Mouse (Mus musculus) myocyte (in vitro differentiated cells): ENCODE measurements at regions not wholly inside any gene's neighbourhood (a gene's known extent, or its start where the extent isn't known, plus 50 kb on each side); places are given as distances from the start of the nearest gene placed in this dataset.

Source experiments
- H3K27me3 ChIP-seq: one replicate; pipeline ENCODE4 v1.6.1; 2011; ENCODE audit not compliant: control insufficient read depth, insufficient read depth, insufficient read length
- H3K36me3 ChIP-seq: one replicate; pipeline ENCODE4 v1.6.1; 2011; ENCODE audit not compliant: control insufficient read depth, insufficient read depth
- H3K4me2 ChIP-seq: one replicate; pipeline ENCODE4 v1.6.1; 2011; ENCODE audit warnings: low read depth, control low read depth
- H3K4me3 ChIP-seq: one replicate; pipeline ENCODE4 v1.5.1; 2011; ENCODE audit warnings: mild to moderate bottlenecking, control low read depth, moderate library complexity
- H3K79me2 ChIP-seq: one replicate; pipeline ENCODE4 v1.6.1; 2011; ENCODE audit not compliant: control insufficient read depth, insufficient read depth
- H3ac ChIP-seq: one replicate; pipeline ENCODE4 v1.6.1; 2011; ENCODE audit not compliant: control insufficient read depth, insufficient read length
- CEBPB ChIP-seq: IDR thresholded peaks from 2 replicates; pipeline ENCODE4 v1.6.1; 2011; ENCODE audit warnings: mild to moderate bottlenecking, moderate library complexity; ENCODE audit not compliant: poor library complexity, insufficient read depth, severe bottlenecking
- E2F4 ChIP-seq: IDR thresholded peaks from one replicate; pipeline ENCODE4 v1.6.1; 2011; ENCODE audit warnings: mild to moderate bottlenecking, control low read depth, moderate library complexity; ENCODE audit not compliant: insufficient read depth
- MAX ChIP-seq: IDR thresholded peaks from one replicate; pipeline ENCODE4 v1.6.1; 2011; ENCODE audit warnings: low read depth, mild to moderate bottlenecking, control low read depth
- MYOD1 ChIP-seq, 3 experiments: IDR thresholded peaks; one replicate each; pipeline ENCODE4 v1.6.1; 2011; ENCODE audit warnings: control low read depth in 2 of 3, low read depth in 2 of 3, mild to moderate bottlenecking in 2 of 3, moderate library complexity in 1 of 3; ENCODE audit not compliant: insufficient read length in 2 of 3, control insufficient read depth in 1 of 3
- MYOG ChIP-seq, 3 experiments: IDR thresholded peaks; one replicate each; pipeline ENCODE4 v1.6.1; 2011; ENCODE audit warnings: control low read depth in 2 of 3, low read depth in 2 of 3, mild to moderate bottlenecking in 2 of 3; ENCODE audit not compliant: insufficient read length in 2 of 3, control insufficient read depth in 1 of 3, insufficient read depth in 1 of 3
- POLR2A ChIP-seq: IDR thresholded peaks from one replicate; pipeline ENCODE4 v1.6.1; 2011; ENCODE audit warnings: low read depth, mild to moderate bottlenecking, control low read depth, moderate library complexity; ENCODE audit not compliant: insufficient read length
- POLR2AphosphoS2 ChIP-seq: IDR thresholded peaks from one replicate; pipeline ENCODE4 v1.6.1; 2011; ENCODE audit warnings: low read depth, control low read depth; ENCODE audit not compliant: insufficient read length
- REST ChIP-seq: IDR thresholded peaks from one replicate; pipeline ENCODE4 v1.6.1; 2011; ENCODE audit warnings: mild to moderate bottlenecking, control low read depth, moderate library complexity; ENCODE audit not compliant: insufficient read depth, insufficient read length
- SRF ChIP-seq: IDR thresholded peaks from one replicate; pipeline ENCODE4 v1.6.1; 2011; ENCODE audit warnings: low read depth; ENCODE audit not compliant: control insufficient read depth, insufficient read length
- TCF12 ChIP-seq: IDR thresholded peaks from one replicate; pipeline ENCODE4 v1.6.1; 2011; ENCODE audit warnings: mild to moderate bottlenecking, control low read depth; ENCODE audit not compliant: poor library complexity, insufficient read depth, severe bottlenecking
- TCF3 ChIP-seq: IDR thresholded peaks from one replicate; pipeline ENCODE4 v1.6.1; 2011; ENCODE audit warnings: low read depth, control low read depth; ENCODE audit not compliant: insufficient read length
- USF1 ChIP-seq: IDR thresholded peaks from one replicate; pipeline ENCODE4 v1.6.1; 2011; ENCODE audit warnings: low read depth, mild to moderate bottlenecking, control low read depth, moderate library complexity

DNA sequence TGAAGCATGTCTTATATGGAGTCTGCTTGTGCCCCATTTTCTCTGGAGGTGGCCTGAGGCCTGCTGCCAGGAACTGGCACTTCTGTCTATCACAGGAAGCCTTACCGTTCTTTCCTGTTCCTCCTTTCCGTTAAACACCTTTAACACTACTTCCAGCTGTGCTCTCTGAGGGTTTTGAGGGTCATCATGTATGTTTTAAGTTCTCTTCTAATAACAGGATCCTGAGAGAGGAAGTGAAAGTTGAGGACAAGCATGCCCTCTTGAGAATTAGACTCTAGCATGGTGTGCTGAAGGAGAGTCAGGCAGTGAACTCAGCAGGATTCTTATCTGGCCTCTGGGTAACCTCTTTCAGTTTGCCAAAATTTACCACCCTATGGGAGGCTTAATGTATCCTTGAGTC is 418.0 kb upstream of the 9430069I07Rik start:
- no peak for TF ChIP-seq TCF12
- TF ChIP-seq MYOD1 (IDR thresholded peaks at IDR 0.05; ENCODE audit: control insufficient read depth in 1 of 3, insufficient read length in 2 of 3, low read depth in 2 of 3) = no peak
- no peak for TF ChIP-seq REST
- no peak for TF ChIP-seq E2F4
- no peak for TF ChIP-seq POLR2AphosphoS2
- no peak for TF ChIP-seq CEBPB
- TF ChIP-seq SRF = no peak
- TF ChIP-seq MAX = no peak
- TF ChIP-seq POLR2A = no peak
- no peak for TF ChIP-seq TCF3
- TF ChIP-seq MYOG (IDR thresholded peaks at IDR 0.05; ENCODE audit: control insufficient read depth in 1 of 3, insufficient read depth in 1 of 3, insufficient read length in 2 of 3, low read depth in 2 of 3) = no peak
- no peak for TF ChIP-seq USF1
- Histone ChIP-seq H3K36me3 (no peaks in the 10 kb centered on the region), H3K27me3 (no peaks in the 10 kb centered on the region), H3K79me2 (no peaks in the 10 kb centered on the region), H3K4me3 (no peak overlapping the region), H3ac (no peak overlapping the region), H3K4me2 (no peak overlapping the region)

DNA sequence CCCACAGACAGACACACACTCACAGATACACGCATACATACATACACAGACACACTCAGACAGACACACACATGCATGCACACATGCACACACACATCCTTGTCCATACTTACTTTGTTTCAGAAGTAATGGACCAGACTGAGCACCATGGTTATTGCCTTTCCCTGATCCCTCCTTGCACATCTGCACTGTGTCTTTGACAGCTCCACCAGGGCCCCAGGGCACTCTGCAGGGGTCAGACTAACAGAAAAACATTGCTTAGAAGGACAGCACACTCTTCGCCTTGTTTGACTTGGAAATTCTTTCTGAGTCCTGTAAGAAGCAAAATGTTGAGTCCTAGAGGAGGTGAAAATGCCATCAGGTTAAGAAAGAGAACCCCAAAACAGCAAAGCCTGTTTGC is 394.1 kb upstream of the 9430069I07Rik start:
- Histone ChIP-seq H3K4me3 (no peak overlapping the region), H3K36me3 (no peaks in the 10 kb centered on the region), H3ac (no peak overlapping the region), H3K79me2 (no peaks in the 10 kb centered on the region), H3K4me2 (no peak overlapping the region), H3K27me3 (peaks cover 6% of the 10 kb centered on the region)
- no peak for TF ChIP-seq MAX
- TF ChIP-seq SRF = no peak
- TF ChIP-seq CEBPB = no peak
- TF ChIP-seq MYOG (IDR thresholded peaks at IDR 0.05; ENCODE audit: control insufficient read depth in 1 of 3, insufficient read depth in 1 of 3, insufficient read length in 2 of 3, low read depth in 2 of 3) = no peak
- no peak for TF ChIP-seq POLR2AphosphoS2
- no peak for TF ChIP-seq TCF12
- no peak for TF ChIP-seq E2F4
- TF ChIP-seq USF1 = no peak
- TF ChIP-seq REST = no peak
- no peak for TF ChIP-seq TCF3
- TF ChIP-seq MYOD1 (IDR thresholded peaks at IDR 0.05; ENCODE audit: control insufficient read depth in 1 of 3, insufficient read length in 2 of 3, low read depth in 2 of 3) = no peak
- TF ChIP-seq POLR2A = no peak

DNA sequence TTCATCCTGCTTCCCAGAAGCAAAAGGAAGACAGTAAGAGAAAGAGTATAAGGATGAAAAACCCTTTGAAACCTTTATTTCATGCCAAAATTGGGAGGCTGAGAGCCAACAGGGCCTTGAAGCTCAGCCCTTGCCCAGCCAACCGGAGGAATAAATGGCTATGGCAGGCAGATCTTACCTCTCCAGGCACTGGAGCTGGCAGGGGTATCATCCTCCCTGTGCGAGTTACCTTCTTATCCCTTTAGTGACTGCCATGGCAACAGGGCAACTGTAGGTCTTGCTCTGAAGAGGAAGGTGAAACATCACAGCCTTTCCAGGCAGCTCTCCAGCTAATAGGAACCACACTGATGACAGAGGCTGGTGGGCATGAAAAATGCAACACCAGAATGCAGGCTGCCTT is 393.3 kb upstream of the 9430069I07Rik start:
- Histone ChIP-seq H3ac (no peak overlapping the region), H3K36me3 (no peaks in the 10 kb centered on the region), H3K4me3 (no peak overlapping the region), H3K27me3 (peaks cover 6% of the 10 kb centered on the region), H3K4me2 (no peak overlapping the region), H3K79me2 (no peaks in the 10 kb centered on the region)
- TF ChIP-seq POLR2AphosphoS2 (no peak), MYOG (IDR thresholded peaks at IDR 0.05; ENCODE audit: control insufficient read depth in 1 of 3, insufficient read depth in 1 of 3, insufficient read length in 2 of 3, low read depth in 2 of 3) (no peak), REST (no peak), USF1 (no peak), CEBPB (no peak), SRF (no peak), TCF12 (no peak), E2F4 (no peak), POLR2A (no peak), TCF3 (no peak), MAX (no peak), MYOD1 (IDR thresholded peaks at IDR 0.05; ENCODE audit: control insufficient read depth in 1 of 3, insufficient read length in 2 of 3, low read depth in 2 of 3) (no peak)

DNA sequence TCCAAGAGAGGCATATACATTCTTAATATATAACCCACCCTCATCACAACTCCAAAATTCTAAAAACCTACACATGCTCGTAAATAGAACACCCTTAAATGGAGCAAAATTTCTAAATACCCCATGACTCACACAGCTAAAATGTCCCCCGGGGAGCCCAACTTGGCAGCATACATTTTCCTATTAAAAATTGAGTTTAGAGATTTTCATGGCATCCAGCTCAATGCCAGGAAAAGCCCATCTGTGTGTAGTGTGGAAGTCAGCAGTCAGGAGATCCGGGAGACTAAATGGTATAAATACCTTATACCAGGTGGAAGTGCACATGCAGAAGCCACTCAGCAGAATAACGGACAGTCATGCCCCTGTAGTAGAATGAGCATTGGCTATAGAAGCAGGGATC is 389.4 kb upstream of the 9430069I07Rik start:
- Histone ChIP-seq H3K4me2 (peak overlapping the region; percentile 36), H3K79me2 (no peaks in the 10 kb centered on the region), H3K36me3 (no peaks in the 10 kb centered on the region), H3K4me3 (no peak overlapping the region), H3ac (no peak overlapping the region), H3K27me3 (no peaks in the 10 kb centered on the region)
- TF ChIP-seq POLR2A (no peak), POLR2AphosphoS2 (no peak), TCF12 (no peak), MAX (no peak), E2F4 (no peak), USF1 (no peak), SRF (no peak), MYOD1 (IDR thresholded peaks at IDR 0.05; ENCODE audit: control insufficient read depth in 1 of 3, insufficient read length in 2 of 3, low read depth in 2 of 3) (no peak), CEBPB (no peak), TCF3 (no peak), REST (no peak), MYOG (IDR thresholded peaks at IDR 0.05; ENCODE audit: control insufficient read depth in 1 of 3, insufficient read depth in 1 of 3, insufficient read length in 2 of 3, low read depth in 2 of 3) (no peak)
